Mouse (Mus musculus) midbrain, embryonic 10.5 days (tissue): ENCODE measurements around the gene Ccdc28a. TPM values are rescaled to one million over a fixed set of nuclear protein-coding genes. Genes with fewer than 3 reads are reported as not detected.

ENCODE experiments used
- DNase-seq: peaks from one replicate; pipeline ENCODE4 v3.0.0-alpha.2; 2017; ENCODE audit warnings: low spot score
- H3K27ac ChIP-seq: fragments of 300-500 bp; sonication (generic); replicated peaks from 2 replicates; pipeline ENCODE4 v1.5.1; 2016; ENCODE audit warnings: mild to moderate bottlenecking
- H3K27me3 ChIP-seq: fragments of 300-500 bp; sonication (generic); 2 replicates; pipeline ENCODE4 v1.6.1; 2016; ENCODE audit warnings: low read depth, mild to moderate bottlenecking; ENCODE audit not compliant: poor library complexity, severe bottlenecking
- H3K36me3 ChIP-seq: fragments of 300-500 bp; sonication (generic); 2 replicates; pipeline ENCODE4 v1.6.1; 2016; ENCODE audit warnings: mild to moderate bottlenecking, moderate library complexity
- H3K4me1 ChIP-seq: fragments of 300-500 bp; sonication (generic); 2 replicates; pipeline ENCODE4 v1.6.1; 2016
- H3K4me3 ChIP-seq: fragments of 300-500 bp; sonication (generic); 2 replicates; pipeline ENCODE4 v1.5.1; 2016; ENCODE audit warnings: mild to moderate bottlenecking, moderate library complexity
- H3K9me3 ChIP-seq: fragments of 300-500 bp; sonication (generic); replicated peaks from 2 replicates; pipeline ENCODE4 v1.6.1; 2016; ENCODE audit warnings: mild to moderate bottlenecking
- WGBS: fragments of 180-500 bp; shearing (Covaris S2); methylation state at CpG from one replicate; pipeline ENCODE4 v1.1.7; 2016; 5-methylcytosine and 5-hydroxymethylcytosine counted together
- polyA plus RNA-seq: library from polyadenylated mRNA; unstranded; fragments of >200 nt; fragmentation: Nextera tagmentation; extraction: Ambion mirVana; gene quantifications from 2 replicates; pipeline ENCODE4 v1.2.1, GENCODE M21; 2016

Gene Ccdc28a
- polyA plus RNA-seq, 1 experiment from 2014 or later = 5.7 TPM

- H3K36me3 ChIP-seq = no peaks in the 10 kb centered on the region
- H3K9me3 ChIP-seq = no peaks in the 10 kb centered on the region
- H3K27me3 ChIP-seq = no peaks in the 10 kb centered on the region; the same call in 1 of the 2 replicates
- 21% methylated on average over 11 of the region's 11 CpGs for WGBS
- H3K4me1 ChIP-seq = 0 out of 2 replicates have a peak, but pooled peaks cover 2% of the 10 kb centered on the region
- 0 out of 2 replicates have a peak within 1 kb of the TSS, but pooled peaks have one; percentile 28 for H3K27ac ChIP-seq
- H3K4me3 ChIP-seq = no peak within 1 kb of the TSS
- DNase-seq = peak; percentile 57
Observed at GRCm38 (mm10) chr10:18210726-18211125, 24.1 kb downstream of the Ccdc28a start, which contains the start of gene Ect2l. TSS of gene Ect2l (minus strand) at chr10:18210890.

GRCm38 (mm10) chr10:18210119-18210518, 24.7 kb downstream of the Ccdc28a start:
- no peak for DNase-seq
- Histone ChIP-seq H3K4me1 (0 out of 2 replicates have a peak, but pooled peaks cover 2% of the 10 kb centered on the region), H3K9me3 (no peaks in the 10 kb centered on the region), H3K4me3 (no peak overlapping the region), H3K36me3 (no peaks in the 10 kb centered on the region), H3K27me3 (no peaks in the 10 kb centered on the region; the same call in 1 of the 2 replicates), H3K27ac (no peak overlapping the region)
- 85% methylated on average over 6 of the region's 6 CpGs for WGBS

- no peaks in the 10 kb centered on the region for H3K27me3 ChIP-seq
- no peaks in the 10 kb centered on the region for H3K36me3 ChIP-seq
- DNase-seq = no peak
- H3K9me3 ChIP-seq = no peaks in the 10 kb centered on the region
- no peak overlapping the region for H3K4me3 ChIP-seq
- H3K4me1 ChIP-seq = peaks cover 16% of the 10 kb centered on the region
- no peak overlapping the region for H3K27ac ChIP-seq
- WGBS = 6% methylated on average over 7 of the region's 7 CpGs
Observed at GRCm38 (mm10) chr10:18204067-18204466, 30.7 kb downstream of the Ccdc28a start.

GRCm38 (mm10) chr10:18202401-18202800, 32.4 kb downstream of the Ccdc28a start:
- WGBS = 83% methylated on average over 3 of the region's 3 CpGs
- DNase-seq = no peak
- Histone ChIP-seq H3K9me3 (no peaks in the 10 kb centered on the region), H3K4me1 (peaks cover 16% of the 10 kb centered on the region), H3K36me3 (no peaks in the 10 kb centered on the region), H3K27me3 (no peaks in the 10 kb centered on the region), H3K4me3 (no peak overlapping the region), H3K27ac (no peak overlapping the region)

GRCm38 (mm10) chr10:18200656-18201055, 34.1 kb downstream of the Ccdc28a start:
- Histone ChIP-seq H3K9me3 (no peaks in the 10 kb centered on the region), H3K36me3 (no peaks in the 10 kb centered on the region), H3K27me3 (no peaks in the 10 kb centered on the region), H3K4me1 (peaks cover 16% of the 10 kb centered on the region), H3K27ac (no peak overlapping the region; the same call in 1 of the 2 replicates), H3K4me3 (no peak overlapping the region)
- no peak for DNase-seq
- 81% methylated on average over 9 of the region's 9 CpGs for WGBS

- Histone ChIP-seq H3K4me1 (peaks cover 16% of the 10 kb centered on the region), H3K27me3 (no peaks in the 10 kb centered on the region), H3K36me3 (no peaks in the 10 kb centered on the region), H3K4me3 (no peak overlapping the region), H3K27ac (no peak overlapping the region), H3K9me3 (no peaks in the 10 kb centered on the region)
- DNase-seq = no peak
- WGBS = 89% methylated on average over 4 of the region's 4 CpGs
Observed at GRCm38 (mm10) chr10:18199919-18200318, 34.9 kb downstream of the Ccdc28a start.

GRCm38 (mm10) chr10:18198286-18199015, 36.3 kb downstream of the Ccdc28a start:
- Histone ChIP-seq H3K36me3 (no peaks in the 10 kb centered on the region), H3K27me3 (no peaks in the 10 kb centered on the region), H3K4me1 (peaks cover 9% of the 10 kb centered on the region), H3K4me3 (no peak overlapping the region), H3K9me3 (no peaks in the 10 kb centered on the region), H3K27ac (no peak overlapping the region)
- DNase-seq = no peak
- WGBS = 88% methylated on average over 5 of the region's 5 CpGs

- H3K27me3 ChIP-seq = no peaks in the 10 kb centered on the region
- peak; percentile 66 for DNase-seq
- no peaks in the 10 kb centered on the region for H3K9me3 ChIP-seq
- no peak overlapping the region for H3K27ac ChIP-seq
- H3K4me3 ChIP-seq = peak overlapping the region; percentile 20
- 67% methylated on average over 14 of the region's 14 CpGs for WGBS
- H3K4me1 ChIP-seq = peaks cover 9% of the 10 kb centered on the region
- H3K36me3 ChIP-seq = no peaks in the 10 kb centered on the region
Observed at GRCm38 (mm10) chr10:18197206-18197979, 37.4 kb downstream of the Ccdc28a start.

- H3K4me3 ChIP-seq = no peak overlapping the region
- no peak for DNase-seq
- WGBS = 75% methylated on average over 14 of the region's 14 CpGs
- H3K9me3 ChIP-seq = no peaks in the 10 kb centered on the region
- no peaks in the 10 kb centered on the region for H3K4me1 ChIP-seq
- no peak overlapping the region for H3K27ac ChIP-seq
- H3K36me3 ChIP-seq = no peaks in the 10 kb centered on the region
- H3K27me3 ChIP-seq = no peaks in the 10 kb centered on the region
Observed at GRCm38 (mm10) chr10:18194737-18195141, 40.1 kb downstream of the Ccdc28a start.

- Histone ChIP-seq H3K4me1 (no peaks in the 10 kb centered on the region), H3K36me3 (no peaks in the 10 kb centered on the region), H3K9me3 (no peaks in the 10 kb centered on the region), H3K27me3 (no peaks in the 10 kb centered on the region), H3K4me3 (no peak overlapping the region), H3K27ac (no peak overlapping the region)
- WGBS = 85% methylated on average over 11 of the region's 11 CpGs
- no peak for DNase-seq
Observed at GRCm38 (mm10) chr10:18194156-18194555, 40.6 kb downstream of the Ccdc28a start.

- no peaks in the 10 kb centered on the region for H3K9me3 ChIP-seq
- H3K27ac ChIP-seq = no peak overlapping the region
- H3K4me1 ChIP-seq = no peaks in the 10 kb centered on the region
- WGBS = 88% methylated on average over 11 of the region's 11 CpGs
- no peaks in the 10 kb centered on the region for H3K27me3 ChIP-seq
- no peak for DNase-seq
- no peaks in the 10 kb centered on the region for H3K36me3 ChIP-seq
- no peak overlapping the region for H3K4me3 ChIP-seq
Observed at GRCm38 (mm10) chr10:18193221-18193620, 41.6 kb downstream of the Ccdc28a start.

- 79% methylated on average over 8 of the region's 8 CpGs for WGBS
- Histone ChIP-seq H3K36me3 (no peaks in the 10 kb centered on the region), H3K27me3 (no peaks in the 10 kb centered on the region), H3K27ac (no peak overlapping the region), H3K4me1 (no peaks in the 10 kb centered on the region; the same call in 1 of the 2 replicates), H3K4me3 (no peak overlapping the region), H3K9me3 (no peaks in the 10 kb centered on the region)
- no peak for DNase-seq
Observed at GRCm38 (mm10) chr10:18191706-18192105, 43.1 kb downstream of the Ccdc28a start.

GRCm38 (mm10) chr10:18189498-18189897, 45.3 kb downstream of the Ccdc28a start:
- DNase-seq = no peak
- 87% methylated on average over 4 of the region's 4 CpGs for WGBS
- Histone ChIP-seq H3K4me3 (no peak overlapping the region), H3K27ac (no peak overlapping the region), H3K27me3 (no peaks in the 10 kb centered on the region), H3K4me1 (no peaks in the 10 kb centered on the region; the same call in 1 of the 2 replicates), H3K36me3 (no peaks in the 10 kb centered on the region), H3K9me3 (no peaks in the 10 kb centered on the region)
